Mouse (Mus musculus): ENCODE results near the gene Gch1. TPM values are rescaled to one million over a fixed set of nuclear protein-coding genes. Genes with fewer than 3 reads are reported as not detected.

Gch1 gene
- 13.9 and 20.5 TPM in 2 replicates for polyA plus RNA-seq (2012; ENCODE audit: low replicate concordance)

DNA sequence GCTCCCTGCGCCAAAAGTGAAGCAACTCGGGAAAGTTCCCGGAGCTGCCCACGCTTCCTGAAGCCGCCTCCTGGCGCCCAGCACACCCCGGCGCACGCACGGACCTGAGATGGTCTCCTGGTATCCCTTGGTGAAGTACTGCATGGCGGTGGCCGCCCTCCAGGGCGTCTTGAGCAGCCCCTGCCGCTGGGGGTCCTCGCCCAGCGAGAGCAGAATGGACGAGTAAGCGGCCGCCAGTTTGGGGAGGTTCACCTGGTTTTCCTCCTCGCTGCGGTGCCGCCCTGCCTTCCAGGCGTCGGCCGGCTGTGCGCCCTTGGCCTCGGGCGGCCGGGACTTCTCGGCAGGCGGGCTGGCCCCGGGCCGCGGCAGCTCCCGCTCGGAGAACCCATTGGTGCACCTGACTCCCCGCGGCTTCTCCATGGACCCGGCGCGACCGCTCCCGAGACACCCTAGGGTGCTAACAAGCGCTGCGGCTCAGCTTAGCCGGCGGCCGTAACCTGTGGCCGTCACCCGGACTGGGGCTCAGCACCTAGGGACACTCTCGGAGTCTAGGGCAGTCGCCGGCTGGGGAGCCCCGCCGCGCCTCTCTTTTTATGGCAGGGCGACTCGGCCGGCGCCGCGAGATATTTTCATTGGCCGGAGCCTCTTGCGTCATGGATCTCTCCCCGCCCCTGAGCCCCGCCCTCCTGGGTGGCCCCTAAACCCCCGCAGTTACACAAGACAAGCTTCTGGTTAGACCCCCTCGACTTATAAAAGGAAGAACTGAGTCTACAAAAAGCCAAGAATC lies at the start of gene Gch1:
Gene Gch1, minus strand, starts transcription at position 566 of the 787 bp plus-strand sequence.

Other genes with a start within 250 kb of the Gch1 start
- gene Wdhd1, start 87.4 kb upstream of the Gch1 start, polyA plus RNA-seq (2012; ENCODE audit: low replicate concordance), result 0.61 and 2.8 TPM in 2 replicates
- gene Socs4, start 87.5 kb upstream of the Gch1 start, polyA plus RNA-seq (2012; ENCODE audit: low replicate concordance), result 4.6 and 5.2 TPM in 2 replicates
- gene Mapk1ip1l, start 108.9 kb upstream of the Gch1 start, polyA plus RNA-seq (2012; ENCODE audit: low replicate concordance), result 50.9 and 168 TPM in 2 replicates
- 228 and 1,613 TPM in 2 replicates for gene Lgals3, start 178.3 kb upstream of the Gch1 start, polyA plus RNA-seq (2012; ENCODE audit: low replicate concordance)
- 0.96 and 7.9 TPM in 2 replicates for gene Dlgap5, start 229.0 kb upstream of the Gch1 start, polyA plus RNA-seq (2012; ENCODE audit: low replicate concordance)